Mouse (Mus musculus) brain, embryonic 14.5 days (tissue): Measurements from ENCODE around the gene Troap.

Source experiments
- CTCF ChIP-seq: fragments of 200-500 bp; IDR thresholded peaks from 2 replicates; pipeline ENCODE4 v1.5.1; 2012; ENCODE audit warnings: inconsistent platforms, mild to moderate bottlenecking, moderate library complexity, borderline replicate concordance; ENCODE audit not compliant: insufficient read depth, insufficient read length; ENCODE audit errors: extremely low read depth
- POLR2A ChIP-seq: fragments of 200-500 bp; IDR thresholded peaks from 2 replicates; pipeline ENCODE4 v1.6.1; 2012; ENCODE audit warnings: mild to moderate bottlenecking, inconsistent platforms, borderline replicate concordance; ENCODE audit not compliant: poor library complexity, insufficient read depth, insufficient read length, severe bottlenecking; ENCODE audit errors: extremely low read depth

GRCm38 (mm10) chr15:99112843-99113395 lies 38.5 kb downstream of the Troap start:
- TF ChIP-seq CTCF = no peak
- TF ChIP-seq POLR2A = no peak
